Mouse (Mus musculus): ENCODE data around the gene Gm17655. TPM values are rescaled to one million over a fixed set of nuclear protein-coding genes. Genes with fewer than 3 reads are reported as not detected.
"Not testable (repeated sequence)": the region's sequence is repeated elsewhere in the genome, so short reads cannot be mapped to it uniquely, and the experiment has no call there.

Gm17655 gene
- total RNA-seq (2014; rRNA removed): 0.62 and 1.7 TPM in 2 replicates
- polyA plus RNA-seq (2015; fragmentation: Nextera tagmentation; extraction: Ambion mirVana): 0.68 and 0.91 TPM in 2 replicates

DNA sequence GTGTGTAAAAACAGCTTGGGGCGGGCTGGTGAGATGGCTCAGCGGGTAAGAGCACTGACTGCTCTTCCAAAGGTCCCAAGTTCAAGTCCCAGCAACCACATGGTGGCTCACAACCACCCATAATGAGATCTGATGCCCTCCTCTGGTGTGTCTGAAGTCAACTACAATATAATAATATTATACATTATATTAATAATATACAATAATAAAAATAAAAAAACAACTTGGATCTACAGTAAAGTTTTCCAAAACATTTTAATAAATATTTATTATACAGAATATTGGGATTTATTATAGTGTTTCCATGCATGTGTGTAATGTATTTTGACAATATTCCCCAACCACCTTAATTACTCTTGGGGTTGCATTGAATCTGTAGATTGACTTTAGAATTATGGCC is at the start of gene Gm17655:
Gene Gm17655 (minus strand): TSS at position 101 of the 400 bp plus-strand sequence.
- ATAC-seq; H3K4me3 ChIP-seq (ENCODE audit: low read depth, low read length); H3K4me2 ChIP-seq (ENCODE audit: low read depth); DNase-seq; H3K9ac ChIP-seq; H3K4me1 ChIP-seq (ENCODE audit: insufficient read depth); H3K27ac ChIP-seq (ENCODE audit: low read depth, low read length); H3K27me3 ChIP-seq (ENCODE audit: insufficient read depth, low read length); H3K36me3 ChIP-seq (ENCODE audit: insufficient read depth): not testable (repeated sequence)
- peaks cover 12% of the 10 kb centered on the region for H3K9me3 ChIP-seq (ENCODE audit: low read length)
- WGBS: 94% methylated on average over 2 of the region's 2 CpGs

- H3K27ac ChIP-seq (ENCODE audit: low read depth, low read length): peak within 1 kb of the TSS; percentile 79
- no peaks in the 10 kb centered on the region for H3K27me3 ChIP-seq (ENCODE audit: insufficient read depth, low read length)
- peak within 1 kb of the TSS; percentile 76 for H3K9ac ChIP-seq
- peaks cover 32% of the 10 kb centered on the region for H3K36me3 ChIP-seq (ENCODE audit: insufficient read depth)
- 0 out of 2 replicates have a peak, but pooled peaks have one; percentile 15 for TF ChIP-seq CTCF (IDR thresholded peaks at IDR 0.05; ENCODE audit: low read depth)
- H3K4me3 ChIP-seq (ENCODE audit: low read depth, low read length): peak within 1 kb of the TSS; percentile 61
- WGBS: 1% methylated on average over 12 of the region's 12 CpGs
- peaks cover 8% of the 10 kb centered on the region; the same call in 1 of the 2 replicates for H3K4me1 ChIP-seq (ENCODE audit: insufficient read depth)
- H3K9me3 ChIP-seq (ENCODE audit: low read length): no peaks in the 10 kb centered on the region
- ATAC-seq (peak; percentile 79), DNase-seq (peak; percentile 97)
- peak within 1 kb of the TSS; percentile 67 for H3K4me2 ChIP-seq (ENCODE audit: low read depth)
Observed at GRCm38 (mm10) chr5:110109991-110110441, 37.7 kb upstream of the Gm17655 start, which contains the start of gene Zfp605. TSS of gene Zfp605 (plus strand) at chr5:110110092.

DNA sequence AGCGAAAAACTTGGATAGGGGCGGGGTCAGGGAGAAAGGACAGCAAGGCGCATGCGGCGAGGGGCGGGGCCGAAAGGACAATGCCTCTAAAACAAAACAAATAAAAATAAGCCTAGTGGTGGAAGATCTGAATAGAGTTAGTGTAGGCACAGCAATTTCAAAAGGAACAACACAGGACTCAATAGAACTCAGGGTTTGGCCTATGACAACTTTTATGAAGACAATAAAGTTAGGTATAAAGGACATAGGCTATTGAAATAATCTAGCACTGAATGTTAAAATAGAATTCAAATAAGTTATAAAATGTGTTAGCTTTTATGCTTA is 36.0 kb upstream of the Gm17655 start:
- Histone ChIP-seq H3K4me1 (ENCODE audit: insufficient read depth) (peaks cover 8% of the 10 kb centered on the region; the same call in 1 of the 2 replicates), H3K36me3 (ENCODE audit: insufficient read depth) (peaks cover 37% of the 10 kb centered on the region), H3K27me3 (ENCODE audit: insufficient read depth, low read length) (no peaks in the 10 kb centered on the region), H3K9me3 (ENCODE audit: low read length) (no peaks in the 10 kb centered on the region), H3K27ac (ENCODE audit: low read depth, low read length) (peak overlapping the region; percentile 97), H3K4me3 (ENCODE audit: low read depth, low read length) (peak overlapping the region; percentile 87), H3K4me2 (ENCODE audit: low read depth) (peak overlapping the region; percentile 88), H3K9ac (no peak overlapping the region)
- DNase-seq (no peak), ATAC-seq (no peak)
- TF ChIP-seq CTCF (IDR thresholded peaks at IDR 0.05; ENCODE audit: low read depth): peak; percentile 26; the same call in 1 of the 2 replicates
- WGBS: 2% methylated on average over 7 of the region's 7 CpGs

- H3K27ac ChIP-seq (ENCODE audit: low read depth, low read length): peak within 1 kb of the TSS; percentile 97
- 3% methylated on average over 70 of the region's 71 CpGs for WGBS
- H3K9me3 ChIP-seq (ENCODE audit: low read length): no peaks in the 10 kb centered on the region
- DNase-seq: peak; percentile 97
- no peak for TF ChIP-seq CTCF (IDR thresholded peaks at IDR 0.05; ENCODE audit: low read depth)
- peak within 1 kb of the TSS; percentile 88 for H3K4me2 ChIP-seq (ENCODE audit: low read depth)
- H3K4me1 ChIP-seq (ENCODE audit: insufficient read depth): peaks cover 8% of the 10 kb centered on the region; the same call in 1 of the 2 replicates
- H3K27me3 ChIP-seq (ENCODE audit: insufficient read depth, low read length): no peaks in the 10 kb centered on the region
- H3K4me3 ChIP-seq (ENCODE audit: low read depth, low read length): peak within 1 kb of the TSS; percentile 87
- peak; percentile 82 for ATAC-seq
- H3K9ac ChIP-seq: peak within 1 kb of the TSS; percentile 87
- peaks cover 37% of the 10 kb centered on the region for H3K36me3 ChIP-seq (ENCODE audit: insufficient read depth)
Observed at GRCm38 (mm10) chr5:110107581-110108304, 35.4 kb upstream of the Gm17655 start, which contains the start of gene Gtpbp6. TSS of gene Gtpbp6 (minus strand) at chr5:110108197.

GRCm38 (mm10) chr5:110106901-110107564 is 34.7 kb upstream of the Gm17655 start:
- no peak for DNase-seq
- Histone ChIP-seq H3K4me2 (ENCODE audit: low read depth) (peak overlapping the region; percentile 88), H3K4me1 (ENCODE audit: insufficient read depth) (peaks cover 8% of the 10 kb centered on the region; the same call in 1 of the 2 replicates), H3K9me3 (ENCODE audit: low read length) (no peaks in the 10 kb centered on the region), H3K36me3 (ENCODE audit: insufficient read depth) (peaks cover 38% of the 10 kb centered on the region), H3K27ac (ENCODE audit: low read depth, low read length) (peak overlapping the region; percentile 97), H3K27me3 (ENCODE audit: insufficient read depth, low read length) (no peaks in the 10 kb centered on the region), H3K4me3 (ENCODE audit: low read depth, low read length) (peak overlapping the region; percentile 87), H3K9ac (peak overlapping the region; percentile 87)
- 14% methylated on average over 39 of the region's 41 CpGs for WGBS
- no peak; the same call in 1 of the 2 replicates for ATAC-seq
- TF ChIP-seq CTCF (IDR thresholded peaks at IDR 0.05; ENCODE audit: low read depth): no peak

DNA sequence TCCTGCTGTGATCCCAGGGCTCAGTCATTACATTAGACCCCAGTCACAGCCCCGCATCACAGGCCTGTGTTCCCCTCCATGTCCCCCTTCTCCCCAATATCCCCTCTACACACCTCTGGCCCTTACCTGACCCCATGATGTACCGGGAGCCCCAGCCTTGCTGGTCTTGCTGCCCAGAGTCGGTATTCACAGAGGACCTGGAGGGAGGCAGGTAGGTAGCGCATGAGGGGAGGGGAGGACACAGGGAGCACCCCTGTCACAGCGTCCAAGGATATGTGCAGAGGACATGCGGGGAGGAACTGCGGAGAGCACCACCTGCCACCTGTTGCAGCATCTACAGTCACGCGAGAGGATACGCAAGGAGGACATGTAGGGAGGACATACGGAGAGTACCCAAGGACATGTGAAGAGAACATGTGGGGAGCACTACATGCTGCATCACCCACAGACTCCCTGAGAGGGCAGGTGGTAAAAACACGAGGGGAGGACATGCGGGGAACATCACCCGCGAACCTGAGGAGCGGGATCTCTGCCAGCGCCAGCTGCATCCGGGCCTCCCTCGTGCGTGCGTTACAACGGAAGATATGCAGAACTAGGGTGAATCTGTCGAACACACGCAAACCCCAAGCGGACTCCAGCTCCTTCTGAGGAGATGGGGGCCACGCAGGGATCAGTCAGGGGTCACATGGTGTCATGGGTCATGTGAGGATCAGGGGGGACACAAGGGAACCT is 34.0 kb upstream of the Gm17655 start:
- Histone ChIP-seq H3K4me1 (ENCODE audit: insufficient read depth) (peaks cover 8% of the 10 kb centered on the region), H3K9ac (no peak overlapping the region), H3K27me3 (ENCODE audit: insufficient read depth, low read length) (no peaks in the 10 kb centered on the region), H3K4me2 (ENCODE audit: low read depth) (peak overlapping the region; percentile 88), H3K4me3 (ENCODE audit: low read depth, low read length) (peak overlapping the region; percentile 87), H3K9me3 (ENCODE audit: low read length) (no peaks in the 10 kb centered on the region), H3K36me3 (ENCODE audit: insufficient read depth) (peaks cover 38% of the 10 kb centered on the region), H3K27ac (ENCODE audit: low read depth, low read length) (no peak overlapping the region)
- TF ChIP-seq CTCF (IDR thresholded peaks at IDR 0.05; ENCODE audit: low read depth): no peak
- ATAC-seq: no peak
- DNase-seq: no peak
- WGBS: 96% methylated on average over 26 of the region's 26 CpGs

Measured in forebrain, postnatal 0 days (tissue).